Comparison of ENCODE assay signal across 10 mouse cellular contexts in the genomic region with DNA sequence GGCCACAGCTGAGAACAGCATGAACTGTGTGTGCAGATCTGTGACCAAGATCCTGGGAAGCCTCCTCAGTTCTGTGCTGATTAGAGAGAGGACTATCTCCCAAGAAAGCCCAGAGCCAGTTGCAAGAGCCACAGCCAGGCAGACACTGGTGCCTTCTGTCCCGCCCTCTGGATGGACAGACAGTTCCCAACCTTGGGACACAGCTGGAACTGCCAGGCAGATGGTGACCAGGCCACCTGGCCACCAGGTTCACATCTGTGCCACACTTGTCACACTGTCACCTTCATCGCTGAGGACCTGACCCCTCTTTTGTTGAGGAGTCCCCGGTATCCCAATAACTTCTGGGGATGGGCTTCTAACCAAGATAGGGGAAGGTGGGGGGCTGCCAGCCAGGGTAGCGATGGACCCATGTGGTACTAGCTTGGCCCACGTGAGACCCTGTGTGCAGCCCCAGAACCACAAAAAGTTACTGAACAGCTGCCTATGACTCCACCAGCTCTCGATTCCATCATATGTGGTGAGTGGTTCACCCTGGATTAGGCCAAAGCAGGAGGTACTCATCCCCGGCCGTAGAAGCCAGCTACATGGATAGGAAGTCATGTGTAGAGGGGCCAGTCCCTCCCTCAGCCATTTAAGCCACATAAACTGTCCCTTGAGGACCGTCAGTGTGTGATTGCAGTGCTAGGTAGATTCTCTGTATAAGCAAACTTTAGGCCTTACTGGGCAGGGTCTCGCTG. TPM values are rescaled to one million over a fixed set of nuclear protein-coding genes. Genes with fewer than 3 reads are reported as not detected.
DNase-seq lines count a peak whose midpoint lies in the region; ATAC-seq and TF ChIP-seq lines count a peak whose summit lies in the region.
"Had no signal": no experiment of that assay in that cellular context is flagged by ENCODE, and none has a peak within 500 bp of the region (broad histone marks: within the 10 kb centered on the region; RNA-seq: fewer than 3 reads in every experiment).

No protein-coding gene starts in this region.

- intact Hi-C loops in left cerebral cortex, adult 2 months (cut with DNase I) = no loop called here
- intact Hi-C loops in left cerebral cortex, postnatal 14 days (cut with DNase I) = no loop called here
- intact Hi-C loops in left cerebral cortex, postnatal 4 days (cut with DNase I) = no loop called here
- intact Hi-C loops in left cerebral cortex, postnatal 36 days (cut with DNase I) = loop anchor here (5.0 kb wide), 1 partner anchor 127 kb away; no protein-coding TSS in a partner anchor

- no peaks in the 10 kb centered on the region for H3K27me3 ChIP-seq in heart, embryonic 16.5 days (ENCODE audit: control insufficient read depth, insufficient read depth, low read length)
- no peaks in the 10 kb centered on the region for H3K27me3 ChIP-seq in midbrain, postnatal 0 days (ENCODE audit: insufficient read depth, low read length)

- ATAC-seq in heart, embryonic 16.5 days (replicated peaks; ENCODE audit: extremely low read depth, insufficient read depth, low FRiP score) = no peak
- ATAC-seq in midbrain, postnatal 0 days (ENCODE audit: low FRiP score) = no peak

- peak overlapping the region; percentile 95 for H3K4me2 ChIP-seq in heart, embryonic 16.5 days (ENCODE audit: low read depth, low read length)
- H3K4me2 ChIP-seq in midbrain, postnatal 0 days (ENCODE audit: low read depth, low read length, poor library complexity, severe bottlenecking) = no peak overlapping the region

- no peak overlapping the region for H3K27ac ChIP-seq in left cerebral cortex, adult 2 months
- H3K27ac ChIP-seq in heart, embryonic 16.5 days (ENCODE audit: low read length) = no peak overlapping the region
- H3K27ac ChIP-seq in midbrain, postnatal 0 days (ENCODE audit: low read depth, low read length) = no peak overlapping the region

- H3K4me1 ChIP-seq in heart, embryonic 16.5 days (ENCODE audit: control insufficient read depth, insufficient read depth, low read length) = peaks cover 62% of the 10 kb centered on the region
- H3K4me1 ChIP-seq in midbrain, postnatal 0 days (ENCODE audit: insufficient read depth, low read length) = peaks cover 10% of the 10 kb centered on the region

- H3K9ac ChIP-seq in heart, embryonic 16.5 days (ENCODE audit: low read length) = peak overlapping the region; percentile 54
- H3K9ac ChIP-seq in midbrain, postnatal 0 days (replicated peaks; ENCODE audit: low read length, poor library complexity, severe bottlenecking) = peak overlapping the region; percentile 19; the same call in 1 of the 2 replicates

- TF ChIP-seq CTCF in left cerebral cortex, adult 2 months (IDR thresholded peaks at IDR 0.05) = no peak
- no peak for TF ChIP-seq CTCF in midbrain, postnatal 0 days (IDR thresholded peaks at IDR 0.05)

- peaks cover 22% of the 10 kb centered on the region for H3K36me3 ChIP-seq in heart, embryonic 16.5 days (ENCODE audit: control insufficient read depth, insufficient read depth)
- peaks cover 36% of the 10 kb centered on the region for H3K36me3 ChIP-seq in midbrain, postnatal 0 days (ENCODE audit: insufficient read depth, low read length)

- no peaks in the 10 kb centered on the region for H3K9me3 ChIP-seq in heart, embryonic 16.5 days (replicated peaks; ENCODE audit: control insufficient read depth, low read length)
- H3K9me3 ChIP-seq in midbrain, postnatal 0 days (ENCODE audit: low read length) = no peaks in the 10 kb centered on the region

- peak; percentile 31 for DNase-seq in gastrocnemius, adult 18-20 months (ENCODE audit: low spot score)
- no peak for DNase-seq in gastrocnemius, postnatal 4 days (ENCODE audit: low spot score in 2 of 2)
- DNase-seq in left cerebral cortex, adult 2 months (ENCODE audit: extremely low spot score in 1 of 2, low spot score in 2 of 2) = no peak
- no peak for DNase-seq in left cerebral cortex, postnatal 14 days (ENCODE audit: low spot score in 2 of 2)
- no peak for DNase-seq in midbrain, postnatal 0 days (ENCODE audit: low spot score)
- no peak for DNase-seq in left cerebral cortex, postnatal 4 days
- DNase-seq in left cerebral cortex, postnatal 36 days (ENCODE audit: low spot score in 2 of 2) = no peak
- DNase-seq: B cell, adult 2 months; lung, postnatal 14 days had no signal

- 87% methylated on average over 10 of the region's 10 CpGs for WGBS in heart, embryonic 16.5 days
- WGBS in midbrain, postnatal 0 days = 91% methylated on average over 10 of the region's 10 CpGs

- H3K4me3 ChIP-seq in left cerebral cortex, adult 2 months = peak overlapping the region; percentile 90
- H3K4me3 ChIP-seq in heart, embryonic 16.5 days (ENCODE audit: low read length) = peak overlapping the region; percentile 28
- no peak overlapping the region for H3K4me3 ChIP-seq in midbrain, postnatal 0 days (ENCODE audit: low read depth, low read length)

RNA-seq across cellular contexts. Expression of a gene that starts 2.9 kb away (rescaled TPM):
- total RNA-seq in gastrocnemius, adult 18-20 months (2021) = 100 to 1,000 TPM; 157 to 172 TPM
- total RNA-seq in gastrocnemius, postnatal 4 days (2021) = 10 to 100 TPM; 98.3 to 99.9 TPM
- 10 to 100 TPM; 31.8 to 34.6 TPM for total RNA-seq in left cerebral cortex, adult 2 months (2021)
- total RNA-seq in left cerebral cortex, postnatal 14 days (2021) = 10 to 100 TPM; 39.1 to 41.0 TPM
- polyA plus RNA-seq in heart, embryonic 16.5 days (2015; fragmentation: Nextera tagmentation; extraction: Ambion mirVana) = 25.6 and 26.9 TPM in 2 replicates
- 43.2 and 45.3 TPM in 2 replicates for total RNA-seq in midbrain, postnatal 0 days (2014; rRNA removed)
- polyA plus RNA-seq in midbrain, postnatal 0 days (2015; fragmentation: Nextera tagmentation; extraction: Ambion mirVana) = 13.8 and 14.2 TPM in 2 replicates
- 10 to 100 TPM; 41.4 to 45.7 TPM for total RNA-seq in left cerebral cortex, postnatal 4 days (2021)
- 10 to 100 TPM; 33.0 to 35.4 TPM for total RNA-seq in left cerebral cortex, postnatal 36 days (2021)

RNA-seq across cellular contexts. Expression of a gene that starts 17.1 kb away (rescaled TPM):
- 1 to 10 TPM; 2.0 to 2.5 TPM for total RNA-seq in gastrocnemius, adult 18-20 months (2021)
- 1 to 10 TPM; 8.5 to 8.9 TPM for total RNA-seq in gastrocnemius, postnatal 4 days (2021)
- total RNA-seq in left cerebral cortex, adult 2 months (2021) = 1 to 10 TPM; 6.9 to 7.2 TPM
- 1 to 10 TPM; 5.5 to 5.9 TPM for total RNA-seq in left cerebral cortex, postnatal 14 days (2021)
- polyA plus RNA-seq in heart, embryonic 16.5 days (2015; fragmentation: Nextera tagmentation; extraction: Ambion mirVana) = 7.6 and 8.6 TPM in 2 replicates
- 3.1 and 3.7 TPM in 2 replicates for total RNA-seq in midbrain, postnatal 0 days (2014; rRNA removed)
- polyA plus RNA-seq in midbrain, postnatal 0 days (2015; fragmentation: Nextera tagmentation; extraction: Ambion mirVana) = 0.91 and 1.1 TPM in 2 replicates
- 1 to 10 TPM; 3.4 to 3.7 TPM for total RNA-seq in left cerebral cortex, postnatal 4 days (2021)
- 1 to 10 TPM; 4.9 to 5.3 TPM for total RNA-seq in left cerebral cortex, postnatal 36 days (2021)

RNA-seq across cellular contexts. Expression of a gene that starts 33.2 kb away (rescaled TPM):
- 10 to 100 TPM; 32.4 to 50.3 TPM for total RNA-seq in gastrocnemius, adult 18-20 months (2021)
- total RNA-seq in gastrocnemius, postnatal 4 days (2021) = 10 to 100 TPM; 59.0 to 60.6 TPM
- total RNA-seq in left cerebral cortex, adult 2 months (2021) = 10 to 100 TPM in 1 of 2 experiments, 1 to 10 TPM in 1; 7.7 to 11.4 TPM
- 1 to 10 TPM; 4.8 TPM for total RNA-seq in left cerebral cortex, postnatal 14 days (2021)
- 79.3 and 89.4 TPM in 2 replicates for polyA plus RNA-seq in heart, embryonic 16.5 days (2015; fragmentation: Nextera tagmentation; extraction: Ambion mirVana)
- total RNA-seq in midbrain, postnatal 0 days (2014; rRNA removed) = 8.1 and 12.4 TPM in 2 replicates
- 9.6 and 12.1 TPM in 2 replicates for polyA plus RNA-seq in midbrain, postnatal 0 days (2015; fragmentation: Nextera tagmentation; extraction: Ambion mirVana)
- total RNA-seq in left cerebral cortex, postnatal 4 days (2021) = 1 to 10 TPM; 4.5 to 6.1 TPM
- total RNA-seq in left cerebral cortex, postnatal 36 days (2021) = 10 to 100 TPM in 1 of 2 experiments, 1 to 10 TPM in 1; 9.3 to 10.1 TPM

RNA-seq across cellular contexts. Expression of a gene that starts 40.6 kb away (rescaled TPM):
- not detected for total RNA-seq in gastrocnemius, adult 18-20 months (2021)
- not detected for total RNA-seq in gastrocnemius, postnatal 4 days (2021)
- not detected for total RNA-seq in left cerebral cortex, adult 2 months (2021)
- not detected for total RNA-seq in left cerebral cortex, postnatal 14 days (2021)
- polyA plus RNA-seq in heart, embryonic 16.5 days (2015; fragmentation: Nextera tagmentation; extraction: Ambion mirVana) = 0.21 TPM in 1 of 2 replicates, not detected in the other
- total RNA-seq in midbrain, postnatal 0 days (2014; rRNA removed) = not detected in 2 replicates
- polyA plus RNA-seq in midbrain, postnatal 0 days (2015; fragmentation: Nextera tagmentation; extraction: Ambion mirVana) = not detected in 2 replicates
- total RNA-seq in left cerebral cortex, postnatal 4 days (2021) = not detected
- total RNA-seq in left cerebral cortex, postnatal 36 days (2021) = not detected

RNA-seq across cellular contexts. Expression of a gene that starts 40.8 kb away (rescaled TPM):
- total RNA-seq in gastrocnemius, adult 18-20 months (2021) = 10 to 100 TPM; 35.6 to 41.6 TPM
- total RNA-seq in gastrocnemius, postnatal 4 days (2021) = 10 to 100 TPM; 30.0 to 30.5 TPM
- 10 to 100 TPM; 70.7 to 74.1 TPM for total RNA-seq in left cerebral cortex, adult 2 months (2021)
- 10 to 100 TPM; 50.5 to 57.1 TPM for total RNA-seq in left cerebral cortex, postnatal 14 days (2021)
- 23.4 and 26.4 TPM in 2 replicates for polyA plus RNA-seq in heart, embryonic 16.5 days (2015; fragmentation: Nextera tagmentation; extraction: Ambion mirVana)
- 24.6 and 29.7 TPM in 2 replicates for total RNA-seq in midbrain, postnatal 0 days (2014; rRNA removed)
- 19.4 and 19.7 TPM in 2 replicates for polyA plus RNA-seq in midbrain, postnatal 0 days (2015; fragmentation: Nextera tagmentation; extraction: Ambion mirVana)
- total RNA-seq in left cerebral cortex, postnatal 4 days (2021) = 10 to 100 TPM; 48.9 to 50.2 TPM
- 10 to 100 TPM; 68.7 to 72.1 TPM for total RNA-seq in left cerebral cortex, postnatal 36 days (2021)
